Mouse (Mus musculus) spleen, postnatal 36 days (tissue): Measurements from ENCODE around the gene Tuba4a.
A peak's percentile ranks its signal among the peaks of the same experiment; 100 is the strongest.
"Not testable (repeated sequence)": the region's sequence is repeated elsewhere in the genome, so short reads cannot be mapped to it uniquely, and the experiment has no call there.

Experiments used
- DNase-seq, 2 experiments: peaks; one replicate each; pipeline ENCODE4 v3.0.0; 2022; ENCODE audit warnings: low spot score in 2 of 2, mixed read lengths in 1 of 2

The Tuba4a gene

GRCm38 (mm10) chr1:75236117-75237050 lies 16.7 kb upstream of the Tuba4a start, which contains the start of gene Dnajb2:
Gene Dnajb2, plus strand, starts transcription at chr1:75236406.
- DNase-seq: peak; percentile 89 to 90

GRCm38 (mm10) chr1:75234606-75235005 lies 14.9 kb upstream of the Tuba4a start:
- DNase-seq: peak; percentile 78 to 81

- not testable (repeated sequence) for DNase-seq
Measured at GRCm38 (mm10) chr1:75232489-75232888, 12.8 kb upstream of the Tuba4a start.

GRCm38 (mm10) chr1:75231664-75232152 lies 12.0 kb upstream of the Tuba4a start, which contains the start of gene A630095N17Rik:
Gene A630095N17Rik, minus strand, starts transcription at chr1:75232102.
- DNase-seq: no peak

- no peak for DNase-seq
Measured at GRCm38 (mm10) chr1:75231224-75231623, 11.6 kb upstream of the Tuba4a start.

GRCm38 (mm10) chr1:75230335-75230994 lies 10.8 kb upstream of the Tuba4a start:
- no peak for DNase-seq

GRCm38 (mm10) chr1:75229158-75229557 lies 9.5 kb upstream of the Tuba4a start:
- DNase-seq: peak in 1 of 2 experiments; percentile 65

GRCm38 (mm10) chr1:75227653-75228052 lies 8.0 kb upstream of the Tuba4a start:
- DNase-seq: no peak

GRCm38 (mm10) chr1:75226138-75226537 lies 6.5 kb upstream of the Tuba4a start:
- DNase-seq: no peak

- DNase-seq: no peak
Measured at GRCm38 (mm10) chr1:75225473-75225872, 5.8 kb upstream of the Tuba4a start.

- no peak for DNase-seq
Measured at GRCm38 (mm10) chr1:75223532-75223931, 3.9 kb upstream of the Tuba4a start.

GRCm38 (mm10) chr1:75222926-75223325 lies 3.3 kb upstream of the Tuba4a start:
- DNase-seq: no peak

- no peak for DNase-seq
Measured at GRCm38 (mm10) chr1:75221538-75221937, 1.9 kb upstream of the Tuba4a start.

GRCm38 (mm10) chr1:75219078-75219477 lies 587 bp downstream of the Tuba4a start:
- peak; percentile 96 to 97 for DNase-seq

- DNase-seq: peak; percentile 76 to 78
Measured at GRCm38 (mm10) chr1:75218227-75219001, 1.3 kb downstream of the Tuba4a start.

GRCm38 (mm10) chr1:75217893-75218226 lies 1.8 kb downstream of the Tuba4a start:
- DNase-seq: no peak

- DNase-seq: peak; percentile 50 to 71
Measured at GRCm38 (mm10) chr1:75216797-75217585, 2.7 kb downstream of the Tuba4a start.

- DNase-seq: no peak
Measured at GRCm38 (mm10) chr1:75215785-75216184, 3.9 kb downstream of the Tuba4a start.

GRCm38 (mm10) chr1:75214886-75215285 lies 4.8 kb downstream of the Tuba4a start:
- DNase-seq: no peak

- no peak for DNase-seq
Measured at GRCm38 (mm10) chr1:75214442-75214841, 5.2 kb downstream of the Tuba4a start.

- peak in 1 of 2 experiments; percentile 47 for DNase-seq
Measured at GRCm38 (mm10) chr1:75213096-75213495, 6.6 kb downstream of the Tuba4a start.
